Mouse (Mus musculus) hematopoietic stem cell, adult 5-6 weeks (primary cell): ENCODE measurements at regions not wholly inside any gene's neighbourhood (a gene's known extent, or its start where the extent isn't known, plus 50 kb on each side); places are given as distances from the start of the nearest gene placed in this dataset.

ENCODE experiments used
- ATAC-seq, 2 experiments: fragments of 125-278 bp in 1 of 2; replicated peaks in 1 of 2; 2 replicates each; pipeline ENCODE4 v1.8.0; 2016 to 2017; ENCODE audit warnings: inconsistent platforms in 2 of 2, mild to moderate bottlenecking in 2 of 2, moderate number of reproducible peaks in 2 of 2, low read depth in 1 of 2, moderate TSS enrichment in 1 of 2; ENCODE audit not compliant: low FRiP score in 2 of 2, poor library complexity in 2 of 2, severe bottlenecking in 2 of 2, insufficient read depth in 1 of 2, low TSS enrichment in 1 of 2

DNA sequence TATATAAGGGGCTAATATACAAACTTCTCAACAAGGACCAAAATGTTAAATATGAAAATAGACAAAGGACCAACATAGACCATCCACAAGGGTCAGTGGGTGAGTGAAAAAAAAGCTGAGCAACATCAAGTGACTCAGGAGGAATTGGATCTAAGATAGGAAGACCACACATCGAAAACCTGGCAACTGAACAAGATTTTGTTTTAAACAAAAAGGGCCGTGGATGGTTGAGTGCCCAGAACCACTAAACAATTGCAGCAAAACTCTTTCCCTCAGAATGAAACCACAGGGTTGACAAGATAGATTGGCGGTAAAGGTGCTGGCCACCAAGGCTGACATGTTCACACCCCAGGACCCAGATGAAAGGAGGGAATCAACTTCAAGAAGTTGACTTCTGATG is 215.7 kb upstream of the Gm5148 start:
- ATAC-seq, result no peak

DNA sequence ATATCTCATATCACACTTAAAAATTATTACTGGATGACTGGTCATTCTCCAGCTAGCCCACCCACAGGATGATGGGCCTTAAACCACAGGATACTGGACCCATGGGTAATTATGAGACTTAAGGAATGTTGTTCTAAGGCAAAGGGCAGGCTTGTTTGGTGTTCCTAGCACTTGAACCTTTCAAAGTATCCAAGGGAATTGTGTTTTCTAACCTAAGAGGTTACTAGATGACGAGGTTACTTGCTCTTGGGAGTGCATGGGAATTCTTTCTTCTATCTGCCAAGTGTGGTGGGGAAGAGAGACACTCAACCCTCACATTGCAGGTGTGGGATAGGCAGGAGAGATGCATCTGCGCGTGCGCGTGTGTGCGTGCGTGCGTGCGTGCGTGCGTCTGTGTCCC is 214.6 kb upstream of the Gm5148 start:
- no peak for ATAC-seq

GRCm38 (mm10) chr3:37938284-37938596 is 213.9 kb upstream of the Gm5148 start:
- no peak for ATAC-seq

- no peak for ATAC-seq
Observed at GRCm38 (mm10) chr3:37937381-37938283, 213.3 kb upstream of the Gm5148 start.

GRCm38 (mm10) chr3:37936251-37936931 is 212.1 kb upstream of the Gm5148 start:
- ATAC-seq, result no peak

GRCm38 (mm10) chr3:37934905-37935708 is 210.8 kb upstream of the Gm5148 start:
- no peak for ATAC-seq

DNA sequence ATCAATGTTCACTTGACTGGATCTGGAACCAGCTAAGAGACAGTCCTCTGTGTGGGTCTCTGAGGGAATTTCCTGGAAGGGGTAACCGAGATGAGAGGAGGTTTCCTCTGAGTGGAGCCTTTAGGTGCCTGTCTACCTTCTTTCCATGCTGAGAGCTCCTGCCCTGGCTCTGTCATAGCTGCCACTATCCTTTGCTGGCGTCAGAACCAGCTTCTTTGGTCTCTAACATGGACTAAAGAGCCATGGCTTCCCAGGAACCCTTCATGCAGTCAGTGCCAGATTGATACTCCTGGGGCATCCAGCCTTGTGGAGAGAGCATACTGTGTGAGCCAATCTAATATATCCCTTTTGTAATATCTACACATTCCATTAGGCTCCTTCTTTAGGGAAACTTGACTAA is 209.9 kb upstream of the Gm5148 start:
- no peak for ATAC-seq

- ATAC-seq, result no peak
Observed at GRCm38 (mm10) chr3:37928731-37929130, 204.4 kb upstream of the Gm5148 start.

GRCm38 (mm10) chr3:37919450-37920156 is 195.3 kb upstream of the Gm5148 start:
- 0 out of 4 replicates have a peak, but pooled peaks have one; percentile 21 to 22 for ATAC-seq

GRCm38 (mm10) chr3:37916786-37917479 is 192.6 kb upstream of the Gm5148 start:
- no peak for ATAC-seq

DNA sequence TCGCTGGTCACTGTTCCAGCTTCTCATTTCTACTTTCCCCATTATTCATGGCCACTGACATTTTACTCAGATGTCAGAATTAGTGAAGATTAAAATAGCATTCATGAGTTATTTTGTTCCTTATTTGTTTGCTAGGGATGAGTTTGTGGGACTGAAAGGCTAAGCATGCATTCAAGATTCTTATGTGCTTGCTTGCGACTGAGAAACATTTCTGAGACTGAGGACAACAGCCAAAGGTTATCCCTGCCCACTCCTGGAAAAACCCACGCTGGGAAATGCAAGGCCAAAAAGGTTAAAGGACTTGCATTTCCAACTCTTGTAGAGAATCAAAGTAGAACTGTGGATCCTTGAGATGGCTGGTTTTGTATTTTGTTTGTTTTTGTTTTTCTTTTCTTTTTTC is 192.0 kb upstream of the Gm5148 start:
- ATAC-seq, result no peak

DNA sequence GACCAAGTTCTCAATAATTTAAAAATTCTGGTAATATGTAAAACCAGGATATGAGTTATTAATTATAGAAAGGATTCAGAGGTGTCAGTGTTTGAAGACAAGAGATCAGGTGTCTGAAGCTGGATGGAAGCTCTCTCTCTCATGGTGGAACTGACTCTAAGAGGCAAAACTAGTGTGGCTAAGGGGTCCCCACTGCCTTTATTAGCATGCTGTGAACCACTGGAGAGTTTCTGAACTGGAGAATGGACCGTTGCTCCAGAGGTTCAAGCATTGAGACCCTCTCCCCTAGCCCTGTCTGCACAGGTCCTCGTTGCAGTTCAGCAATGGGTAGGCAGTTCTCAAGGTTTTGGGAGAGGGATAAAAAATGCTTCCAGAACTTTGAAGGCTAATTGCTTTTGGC is 191.4 kb upstream of the Gm5148 start:
- ATAC-seq, result no peak

DNA sequence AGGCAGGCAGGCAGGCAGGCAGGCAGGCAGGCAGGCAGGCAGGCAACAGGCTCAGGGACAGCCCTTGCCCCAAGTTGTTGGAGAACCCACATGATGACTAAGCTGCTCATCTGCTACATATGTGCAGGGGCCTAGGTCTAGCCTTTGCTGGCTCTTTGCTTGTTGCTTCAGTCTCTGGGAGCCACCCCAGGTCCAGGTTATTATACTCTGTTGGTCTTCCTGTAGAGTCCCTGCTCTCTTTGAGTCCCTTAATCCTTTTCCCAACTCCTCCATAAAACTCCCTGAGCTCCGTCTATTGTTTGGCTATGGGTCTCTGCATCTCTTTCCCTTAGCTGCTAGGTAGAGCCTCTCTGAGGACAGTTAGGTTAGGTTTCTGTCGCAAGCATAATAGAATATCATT is 189.8 kb upstream of the Gm5148 start:
- no peak for ATAC-seq

DNA sequence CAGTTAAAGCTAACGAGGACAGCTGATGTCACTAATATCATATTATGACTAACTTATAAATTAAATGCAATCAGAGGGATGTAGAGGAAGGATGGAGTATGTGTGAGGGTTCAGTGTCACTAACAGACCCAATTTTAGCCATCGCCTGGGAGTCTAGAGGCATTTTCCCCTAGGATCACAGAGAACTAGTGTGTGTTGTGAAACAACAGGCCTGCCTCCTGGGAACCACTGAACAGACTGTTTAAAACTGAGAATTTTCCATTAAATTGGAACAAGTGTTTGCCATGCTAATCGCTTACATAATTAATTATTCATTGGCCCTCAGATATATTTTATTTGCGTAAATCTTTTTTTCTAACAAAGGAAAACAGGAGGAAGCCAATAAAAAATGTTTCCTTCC is 185.5 kb upstream of the Gm5148 start:
- ATAC-seq, result no peak

DNA sequence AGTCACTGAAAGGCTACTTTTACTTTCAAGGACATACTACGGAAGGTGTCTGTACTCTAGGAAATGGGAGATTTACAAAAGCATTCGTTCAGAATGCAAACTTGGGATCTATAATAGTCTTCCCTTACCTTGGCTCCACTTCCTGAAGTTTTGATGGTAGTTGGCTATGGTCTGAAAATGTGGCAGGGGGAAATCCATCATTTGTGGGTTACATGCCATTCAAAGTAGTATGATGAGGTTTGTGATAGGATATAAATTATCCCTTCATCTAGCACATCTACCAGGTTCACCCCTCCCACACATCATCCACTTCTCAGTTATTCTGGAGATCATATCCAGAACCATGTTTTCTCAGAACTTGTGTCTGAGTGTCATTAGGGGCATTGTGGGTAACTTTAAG is 184.7 kb upstream of the Gm5148 start:
- no peak for ATAC-seq

DNA sequence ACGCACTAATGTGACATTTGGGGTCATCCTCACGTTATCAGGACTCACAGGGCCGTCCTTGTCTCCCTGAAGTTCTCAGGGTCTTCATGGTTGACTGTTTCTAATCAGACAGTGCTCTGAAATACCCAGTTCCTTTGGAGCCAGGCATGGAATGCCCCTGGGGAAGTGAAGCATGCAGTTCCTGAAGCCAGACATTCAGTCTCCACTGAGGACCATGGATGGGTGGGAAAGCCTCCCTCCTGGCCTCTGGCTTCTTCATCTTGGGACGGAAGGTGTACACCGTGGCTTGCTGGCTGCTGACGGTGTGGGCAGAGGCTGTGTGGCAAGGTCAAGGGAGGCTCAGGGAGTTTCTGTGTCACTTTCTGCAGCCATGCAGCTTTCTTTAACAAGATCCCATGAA is 184.2 kb upstream of the Gm5148 start:
- ATAC-seq, result no peak

DNA sequence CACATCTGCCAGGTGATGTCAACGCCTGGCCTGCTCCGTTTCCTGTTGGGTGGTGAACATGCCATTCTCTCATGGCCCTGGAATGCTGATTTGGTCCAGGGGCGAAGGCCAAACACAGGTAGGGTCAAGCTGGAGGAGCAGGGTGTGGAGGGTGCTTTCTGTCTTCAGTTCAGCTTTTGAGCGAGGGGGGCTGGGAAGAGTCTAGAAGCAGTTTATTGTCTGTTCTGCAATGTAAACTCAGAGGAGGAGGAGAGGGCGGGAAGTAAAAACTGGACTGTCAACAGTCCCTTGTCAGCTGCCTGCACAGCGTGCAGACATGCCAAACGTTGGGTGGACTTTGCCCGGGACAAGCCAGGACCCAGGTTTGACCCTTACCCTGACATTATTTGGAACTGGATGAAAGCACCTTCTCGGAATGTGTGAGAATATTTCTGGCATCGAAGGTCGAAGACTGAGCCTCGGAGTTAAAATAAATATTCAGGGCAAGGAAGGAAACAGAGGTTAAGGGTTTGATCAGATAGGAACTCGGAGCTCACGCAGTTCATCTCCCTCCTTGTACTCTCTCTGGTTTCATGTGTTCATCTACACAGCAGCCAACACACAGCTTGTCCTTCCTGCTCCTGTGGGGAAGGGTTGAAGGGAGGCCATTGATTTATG is 183.3 kb upstream of the Gm5148 start:
- no peak; a peak in 1 of 4 replicates for ATAC-seq
